Mouse (Mus musculus) heart, embryonic 14.5 days (tissue): ENCODE results near the gene Tmem132c. TPM values are rescaled to one million over a fixed set of nuclear protein-coding genes. Genes with fewer than 3 reads are reported as not detected.

Source experiments
- ATAC-seq: fragments of 200-750 bp; cut with Nextera tagmentation; 2 replicates; pipeline ENCODE4 v1.8.0; 2017; ENCODE audit warnings: low read depth, moderate TSS enrichment; ENCODE audit not compliant: insufficient number of reproducible peaks, insufficient read depth, low FRiP score
- H3K27ac ChIP-seq, 2 experiments: fragments of 200-500 bp in 1 of 2; fragments of 300-500 bp in 1 of 2; sonication (generic) in 1 of 2; replicated peaks in 1 of 2; 2 replicates each; pipeline ENCODE4 v1.5.1; 2012 to 2014; ENCODE audit warnings: low read depth in 2 of 2, low read length in 2 of 2, control low read depth in 1 of 2, mild to moderate bottlenecking in 1 of 2, mixed read lengths in 1 of 2; ENCODE audit not compliant: control insufficient read depth in 1 of 2, insufficient read depth in 1 of 2
- H3K27me3 ChIP-seq: fragments of 300-500 bp; sonication (generic); 2 replicates; pipeline ENCODE4 v1.6.1; 2014; ENCODE audit warnings: mild to moderate bottlenecking, low read length, control low read depth; ENCODE audit not compliant: control insufficient read depth, insufficient read depth
- H3K36me3 ChIP-seq: fragments of 300-500 bp; sonication (generic); 2 replicates; pipeline ENCODE4 v1.6.1; 2014; ENCODE audit warnings: mild to moderate bottlenecking, control low read depth, low read length, mixed read lengths; ENCODE audit not compliant: control insufficient read depth, insufficient read depth
- H3K4me1 ChIP-seq, 2 experiments: fragments of 200-500 bp in 1 of 2; fragments of 300-500 bp in 1 of 2; sonication (generic) in 1 of 2; 2 replicates each; pipeline ENCODE4 v1.6.1; 2012 to 2014; ENCODE audit warnings: low read length in 2 of 2, control low read depth in 1 of 2, mixed read lengths in 1 of 2; ENCODE audit not compliant: control insufficient read depth in 2 of 2, insufficient read depth in 2 of 2
- H3K4me2 ChIP-seq: fragments of 300-500 bp; sonication (generic); 2 replicates; pipeline ENCODE4 v1.6.1; 2014; ENCODE audit warnings: mild to moderate bottlenecking, low read length
- H3K4me3 ChIP-seq, 2 experiments: fragments of 200-500 bp in 1 of 2; fragments of 300-500 bp in 1 of 2; sonication (generic) in 1 of 2; 2 replicates each; pipeline ENCODE4 v1.5.1; 2012 to 2014; ENCODE audit warnings: low read length in 2 of 2, mild to moderate bottlenecking in 2 of 2, control low read depth in 1 of 2, low read depth in 1 of 2, moderate library complexity in 1 of 2; ENCODE audit not compliant: control insufficient read depth in 1 of 2, insufficient read depth in 1 of 2
- H3K9ac ChIP-seq: fragments of 300-500 bp; sonication (generic); 2 replicates; pipeline ENCODE4 v1.6.1; 2014; ENCODE audit warnings: mild to moderate bottlenecking, low read length
- H3K9me3 ChIP-seq: fragments of 300-500 bp; sonication (generic); 2 replicates; pipeline ENCODE4 v1.6.1; 2016; ENCODE audit warnings: low read length, control low read depth; ENCODE audit not compliant: control insufficient read depth
- WGBS: fragments of 180-500 bp; shearing (Covaris S2); extraction: QIAGEN DNeasy Blood & Tissue Kit; methylation state at CpG from one replicate; pipeline ENCODE4 v1.1.7; 2014; 5-methylcytosine and 5-hydroxymethylcytosine counted together
- polyA plus RNA-seq: library from polyadenylated mRNA; unstranded; fragments of >200 nt; fragmentation: Nextera tagmentation; extraction: Ambion mirVana; gene quantifications from 2 replicates; pipeline ENCODE4 v1.2.1, GENCODE M21; 2014

The Tmem132c gene
- polyA plus RNA-seq, 1 experiment from 2014 or later = 1.1 TPM

- 30% methylated on average over 8 of the region's 9 CpGs for WGBS
- H3K4me1 ChIP-seq = peaks cover 9 to 15% of the 10 kb centered on the region in 2 experiments
- H3K4me3 ChIP-seq = no peak overlapping the region
- no peaks in the 10 kb centered on the region for H3K36me3 ChIP-seq
- H3K4me2 ChIP-seq = peak overlapping the region; percentile 40; the same call in 1 of the 2 replicates
- no peak overlapping the region for H3K9ac ChIP-seq
- H3K27ac ChIP-seq = peak overlapping the region in 1 of 2 experiments; percentile 44; a peak in 1 of 4 replicates
- H3K9me3 ChIP-seq = 0 out of 2 replicates have a peak, but pooled peaks cover 4% of the 10 kb centered on the region
- ATAC-seq = no peak
- H3K27me3 ChIP-seq = no peaks in the 10 kb centered on the region
Observed at GRCm38 (mm10) chr5:127406014-127406655, 164.5 kb downstream of the Tmem132c start.

GRCm38 (mm10) chr5:127416536-127416935 lies 174.9 kb downstream of the Tmem132c start:
- WGBS = 51% methylated on average over 7 of the region's 7 CpGs
- H3K36me3 ChIP-seq = no peaks in the 10 kb centered on the region
- ATAC-seq = no peak
- no peaks in the 10 kb centered on the region for H3K9me3 ChIP-seq
- H3K4me1 ChIP-seq = no peaks in the 10 kb centered on the region
- no peak overlapping the region for H3K4me2 ChIP-seq
- H3K27me3 ChIP-seq = no peaks in the 10 kb centered on the region
- H3K9ac ChIP-seq = no peak overlapping the region
- no peak overlapping the region for H3K27ac ChIP-seq
- H3K4me3 ChIP-seq = no peak overlapping the region

GRCm38 (mm10) chr5:127423936-127424335 lies 182.3 kb downstream of the Tmem132c start:
- Histone ChIP-seq H3K9ac (no peak overlapping the region), H3K4me3 (no peak overlapping the region), H3K36me3 (no peaks in the 10 kb centered on the region), H3K9me3 (no peaks in the 10 kb centered on the region), H3K27ac (no peak overlapping the region), H3K4me2 (no peak overlapping the region), H3K27me3 (no peaks in the 10 kb centered on the region), H3K4me1 (no peaks in the 10 kb centered on the region)
- no peak for ATAC-seq

- Histone ChIP-seq H3K27ac (no peak overlapping the region), H3K4me3 (no peak overlapping the region), H3K9me3 (no peaks in the 10 kb centered on the region), H3K36me3 (no peaks in the 10 kb centered on the region), H3K4me1 (no peaks in the 10 kb centered on the region), H3K27me3 (no peaks in the 10 kb centered on the region), H3K9ac (no peak overlapping the region), H3K4me2 (no peak overlapping the region)
- ATAC-seq = no peak
- 70% methylated on average over 10 of the region's 10 CpGs for WGBS
Observed at GRCm38 (mm10) chr5:127429124-127429523, 187.5 kb downstream of the Tmem132c start.

GRCm38 (mm10) chr5:127431561-127431960 lies 190.0 kb downstream of the Tmem132c start:
- Histone ChIP-seq H3K4me1 (no peaks in the 10 kb centered on the region), H3K27me3 (no peaks in the 10 kb centered on the region), H3K9me3 (no peaks in the 10 kb centered on the region), H3K9ac (no peak overlapping the region), H3K36me3 (no peaks in the 10 kb centered on the region), H3K4me3 (no peak overlapping the region), H3K27ac (no peak overlapping the region), H3K4me2 (no peak overlapping the region)
- ATAC-seq = no peak
- 74% methylated on average over 9 of the region's 9 CpGs for WGBS

GRCm38 (mm10) chr5:127436836-127437235 lies 195.2 kb downstream of the Tmem132c start:
- H3K27me3 ChIP-seq = no peaks in the 10 kb centered on the region
- H3K4me2 ChIP-seq = no peak overlapping the region
- H3K27ac ChIP-seq = no peak overlapping the region
- H3K36me3 ChIP-seq = no peaks in the 10 kb centered on the region
- no peaks in the 10 kb centered on the region for H3K4me1 ChIP-seq
- H3K9me3 ChIP-seq = 0 out of 2 replicates have a peak, but pooled peaks cover 4% of the 10 kb centered on the region
- ATAC-seq = no peak
- no peak overlapping the region for H3K4me3 ChIP-seq
- WGBS = 92% methylated on average over 5 of the region's 5 CpGs
- no peak overlapping the region for H3K9ac ChIP-seq

- H3K4me1 ChIP-seq = no peaks in the 10 kb centered on the region
- ATAC-seq = no peak
- H3K4me3 ChIP-seq = no peak overlapping the region
- no peaks in the 10 kb centered on the region for H3K27me3 ChIP-seq
- no peak overlapping the region for H3K27ac ChIP-seq
- no peak overlapping the region for H3K4me2 ChIP-seq
- no peak overlapping the region for H3K9ac ChIP-seq
- 86% methylated on average over 4 of the region's 4 CpGs for WGBS
- H3K9me3 ChIP-seq = 0 out of 2 replicates have a peak, but pooled peaks cover 4% of the 10 kb centered on the region
- H3K36me3 ChIP-seq = no peaks in the 10 kb centered on the region
Observed at GRCm38 (mm10) chr5:127438639-127439038, 197.0 kb downstream of the Tmem132c start.

- Histone ChIP-seq H3K4me1 (no peaks in the 10 kb centered on the region), H3K4me3 (no peak overlapping the region), H3K27me3 (no peaks in the 10 kb centered on the region), H3K36me3 (no peaks in the 10 kb centered on the region), H3K9me3 (0 out of 2 replicates have a peak, but pooled peaks cover 4% of the 10 kb centered on the region), H3K9ac (no peak overlapping the region), H3K4me2 (no peak overlapping the region), H3K27ac (no peak overlapping the region)
- WGBS = 71% methylated on average over 10 of the region's 10 CpGs
- no peak for ATAC-seq
Observed at GRCm38 (mm10) chr5:127441963-127442362, 200.4 kb downstream of the Tmem132c start.
